Mouse (Mus musculus) thymus, adult 2 months (tissue): ENCODE data around the gene Mansc1.

Source experiments
- CTCF ChIP-seq: fragments of 200-500 bp; IDR thresholded peaks from 2 replicates; pipeline ENCODE4 v1.5.1; 2012; ENCODE audit warnings: mild to moderate bottlenecking, control low read depth, low read length, moderate library complexity, borderline replicate concordance; ENCODE audit not compliant: control insufficient read depth, poor library complexity, insufficient read depth; ENCODE audit errors: extremely low read depth
- POLR2A ChIP-seq: fragments of 200-500 bp; IDR thresholded peaks from 2 replicates; pipeline ENCODE4 v1.6.1; 2012; ENCODE audit warnings: mild to moderate bottlenecking, low read length, control low read depth, moderate library complexity; ENCODE audit not compliant: control insufficient read depth, poor library complexity, insufficient read depth; ENCODE audit errors: extremely low read depth

- TF ChIP-seq POLR2A = no peak
- no peak for TF ChIP-seq CTCF
Observed at GRCm38 (mm10) chr6:134611896-134612295, 20.4 kb downstream of the Mansc1 start.
